Mouse (Mus musculus) liver, embryonic 14.5 days (tissue): ENCODE measurements at regions not wholly inside any gene's neighbourhood (a gene's known extent, or its start where the extent isn't known, plus 50 kb on each side); places are given as distances from the start of the nearest gene placed in this dataset.
"Not testable (repeated sequence)": the region's sequence is repeated elsewhere in the genome, so short reads cannot be mapped to it uniquely, and the experiment has no call there.

Source experiments
- ATAC-seq: fragments of 200-750 bp; cut with Nextera tagmentation; 2 replicates; pipeline ENCODE4 v1.8.0; 2017; ENCODE audit warnings: moderate number of reproducible peaks, mild to moderate bottlenecking, moderate library complexity; ENCODE audit not compliant: insufficient read depth
- DNase-seq, 3 experiments: peaks; one replicate each; pipeline ENCODE4 v3.0.0-alpha.2; 2012 to 2013; ENCODE audit warnings: low read depth in 3 of 3, low spot score in 3 of 3
- H3K27ac ChIP-seq: fragments of 300-500 bp; sonication (generic); 2 replicates; pipeline ENCODE4 v1.5.1; 2014; ENCODE audit warnings: moderate library complexity, mild to moderate bottlenecking, control low read depth, inconsistent platforms
- H3K27me3 ChIP-seq: fragments of 300-500 bp; sonication (generic); 2 replicates; pipeline ENCODE4 v1.6.1; 2014; ENCODE audit warnings: mild to moderate bottlenecking, low read length, moderate library complexity; ENCODE audit not compliant: control insufficient read depth, insufficient read depth
- H3K36me3 ChIP-seq: fragments of 300-500 bp; sonication (generic); replicated peaks from 2 replicates; pipeline ENCODE4 v1.6.1; 2014; ENCODE audit warnings: low read depth; ENCODE audit not compliant: control insufficient read depth, insufficient read depth
- H3K4me1 ChIP-seq, 2 experiments: fragments of 200-500 bp in 1 of 2; fragments of 300-500 bp in 1 of 2; sonication (generic) in 1 of 2; replicated peaks; 2 replicates each; pipeline ENCODE4 v1.6.1; 2012 to 2014; ENCODE audit warnings: antibody characterized with exemption in 1 of 2, inconsistent platforms in 1 of 2, low read length in 1 of 2; ENCODE audit not compliant: control insufficient read depth in 2 of 2, insufficient read depth in 2 of 2
- H3K4me2 ChIP-seq: fragments of 300-500 bp; sonication (generic); 2 replicates; pipeline ENCODE4 v1.6.1; 2014; ENCODE audit warnings: low read depth, mild to moderate bottlenecking, control low read depth, moderate library complexity
- H3K4me3 ChIP-seq, 2 experiments: fragments of 200-500 bp in 1 of 2; fragments of 300-500 bp in 1 of 2; sonication (generic) in 1 of 2; 2 replicates each; pipeline ENCODE4 v1.5.1; 2012 to 2014; ENCODE audit warnings: low read depth in 2 of 2, low read length in 2 of 2, mild to moderate bottlenecking in 2 of 2, control low read depth in 1 of 2, inconsistent platforms in 1 of 2, moderate library complexity in 1 of 2; ENCODE audit not compliant: insufficient read depth in 1 of 2
- H3K9ac ChIP-seq: fragments of 300-500 bp; sonication (generic); replicated peaks from 2 replicates; pipeline ENCODE4 v1.6.1; 2014; ENCODE audit warnings: mild to moderate bottlenecking, control low read depth, moderate library complexity
- H3K9me3 ChIP-seq: fragments of 300-500 bp; sonication (generic); 2 replicates; pipeline ENCODE4 v1.6.1; 2016; ENCODE audit warnings: low read length, mixed read lengths; ENCODE audit not compliant: control insufficient read depth
- CTCF ChIP-seq: IDR thresholded peaks from 2 replicates; pipeline ENCODE4 v1.5.1; 2016; ENCODE audit warnings: antibody characterized with exemption, low read depth, control low read depth
- EP300 ChIP-seq: IDR thresholded peaks from 2 replicates; pipeline ENCODE4 v1.6.1; 2016; ENCODE audit warnings: antibody characterized with exemption, low read depth
- WGBS: fragments of 180-500 bp; shearing (Covaris S2); extraction: QIAGEN DNeasy Blood & Tissue Kit; methylation state at CpG from one replicate; pipeline ENCODE4 v1.1.7; 2014; ENCODE audit not compliant: insufficient replicate concordance; 5-methylcytosine and 5-hydroxymethylcytosine counted together

- not testable (repeated sequence) for ATAC-seq
- WGBS = 63% methylated on average over 8 of the region's 8 CpGs
Measured at GRCm38 (mm10) chr6:67668073-67668472, 132.5 kb upstream of the Tacstd2 start.

GRCm38 (mm10) chr6:67631617-67632016 lies 96.0 kb upstream of the Tacstd2 start:
- no peak for TF ChIP-seq EP300
- TF ChIP-seq CTCF = no peak
- no peak overlapping the region for H3K4me3 ChIP-seq
- H3K36me3 ChIP-seq = no peaks in the 10 kb centered on the region
- ATAC-seq (no peak), DNase-seq (no peak)
- H3K4me2 ChIP-seq = no peak overlapping the region
- no peaks in the 10 kb centered on the region for H3K9me3 ChIP-seq
- no peaks in the 10 kb centered on the region for H3K27me3 ChIP-seq
- H3K27ac ChIP-seq = no peak overlapping the region
- no peaks in the 10 kb centered on the region for H3K4me1 ChIP-seq
- H3K9ac ChIP-seq = no peak overlapping the region

More at GRCm38 (mm10) chr6:67668073-67668472, 132.5 kb upstream of the Tacstd2 start:
- not testable (repeated sequence) for H3K27me3 ChIP-seq, H3K9ac ChIP-seq, H3K9me3 ChIP-seq, H3K36me3 ChIP-seq, H3K4me2 ChIP-seq, H3K27ac ChIP-seq, DNase-seq, H3K4me1 ChIP-seq, H3K4me3 ChIP-seq

DNA sequence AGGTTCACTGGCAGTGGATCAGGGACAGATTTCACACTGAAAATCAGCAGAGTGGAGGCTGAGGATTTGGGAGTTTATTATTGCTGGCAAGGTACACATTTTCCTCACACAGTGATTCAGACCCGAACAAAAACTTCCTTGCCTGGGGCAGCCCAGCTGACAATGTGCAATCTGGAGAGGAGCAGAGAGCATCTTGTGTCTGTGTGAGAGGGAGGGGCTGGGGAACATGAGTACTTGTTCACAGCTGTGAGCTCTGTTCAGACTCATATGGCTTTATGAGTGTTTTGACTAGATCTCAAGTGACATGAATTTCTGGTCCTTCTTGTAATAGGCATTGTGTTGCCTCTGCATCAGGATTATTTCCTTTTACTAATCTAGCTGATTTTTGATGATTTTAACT lies 74.8 kb upstream of the Tacstd2 start:
- WGBS = 52% methylated on average over 1 of the region's 1 CpGs
- TF ChIP-seq CTCF (no peak), EP300 (no peak)
- no peak overlapping the region for H3K9ac ChIP-seq
- no peak for ATAC-seq
- no peaks in the 10 kb centered on the region for H3K27me3 ChIP-seq
- no peak overlapping the region for H3K27ac ChIP-seq
- no peak overlapping the region for H3K4me3 ChIP-seq
- no peak for DNase-seq
- H3K36me3 ChIP-seq = no peaks in the 10 kb centered on the region
- no peaks in the 10 kb centered on the region for H3K4me1 ChIP-seq
- no peaks in the 10 kb centered on the region for H3K9me3 ChIP-seq
- no peak overlapping the region for H3K4me2 ChIP-seq

GRCm38 (mm10) chr6:67609461-67609860 lies 73.9 kb upstream of the Tacstd2 start:
- not testable (repeated sequence) for H3K27ac ChIP-seq, H3K4me2 ChIP-seq, ATAC-seq, H3K4me3 ChIP-seq, H3K36me3 ChIP-seq, H3K9me3 ChIP-seq, H3K27me3 ChIP-seq, H3K9ac ChIP-seq, DNase-seq, H3K4me1 ChIP-seq
- 22% methylated on average over 1 of the region's 1 CpGs for WGBS
